Mouse (Mus musculus) CH12.LX (cell line): ENCODE data around the gene Hoxa7. TPM values are rescaled to one million over a fixed set of nuclear protein-coding genes. Genes with fewer than 3 reads are reported as not detected.

Source experiments
- DNase-seq: peaks from one replicate; pipeline ENCODE4 v3.0.0-alpha.2; 2013; ENCODE audit errors: extremely low read depth
- H3K27ac ChIP-seq: 2 replicates; pipeline ENCODE4 v1.5.1; 2012; ENCODE audit warnings: low read depth, mild to moderate bottlenecking, control low read depth, moderate library complexity; ENCODE audit not compliant: insufficient read depth
- H3K27me3 ChIP-seq: replicated peaks from 2 replicates; pipeline ENCODE3; 2012; ENCODE audit warnings: inconsistent platforms
- H3K36me3 ChIP-seq, 2 experiments: replicated peaks in 1 of 2; 2 replicates each; pipeline versions ENCODE3 to v1.6.1; 2012; ENCODE audit warnings: inconsistent platforms in 1 of 2, low read length in 1 of 2, mild to moderate bottlenecking in 1 of 2, mixed read lengths in 1 of 2, moderate library complexity in 1 of 2; ENCODE audit not compliant: control insufficient read depth in 1 of 2, insufficient read depth in 1 of 2
- H3K4me1 ChIP-seq, 2 experiments: 2 replicates each; pipeline ENCODE4 v1.6.1; 2012; ENCODE audit warnings: inconsistent platforms in 1 of 2, moderate library complexity in 1 of 2; ENCODE audit not compliant: insufficient read depth in 2 of 2, control insufficient read depth in 1 of 2
- H3K4me2 ChIP-seq: 2 replicates; pipeline ENCODE4 v1.6.1; 2012; ENCODE audit warnings: low read depth, mild to moderate bottlenecking, control low read depth; ENCODE audit not compliant: poor library complexity, insufficient read depth, severe bottlenecking
- H3K4me3 ChIP-seq, 3 experiments: fragments of 150-350 bp in 1 of 3; sonication (generic) in 1 of 3; replicated peaks in 1 of 3; 2 replicates each; pipeline versions ENCODE3 to v1.5.1; 2011 to 2012; ENCODE audit warnings: low read depth in 2 of 3, low read length in 2 of 3, mild to moderate bottlenecking in 2 of 3, moderate library complexity in 2 of 3, control low read depth in 1 of 3, improper control_type of control experiment in 1 of 3, inconsistent platforms in 1 of 3, mixed read lengths in 1 of 3; ENCODE audit not compliant: poor library complexity in 1 of 3
- H3K79me2 ChIP-seq: replicated peaks from 2 replicates; pipeline ENCODE4 v1.6.1; 2012; ENCODE audit warnings: mild to moderate bottlenecking, moderate library complexity; ENCODE audit not compliant: control insufficient read depth, poor library complexity, insufficient read depth, severe bottlenecking; ENCODE audit errors: extremely low read depth
- H3K9ac ChIP-seq: 2 replicates; pipeline ENCODE4 v1.6.1; 2012; ENCODE audit warnings: low read depth, mild to moderate bottlenecking, control low read depth, moderate library complexity; ENCODE audit not compliant: insufficient read depth
- H3K9me3 ChIP-seq: replicated peaks from 2 replicates; pipeline ENCODE3; 2012; ENCODE audit warnings: low read length, inconsistent platforms, mixed read lengths
- BHLHE40 ChIP-seq: IDR thresholded peaks from 2 replicates; pipeline ENCODE4 v1.6.1; 2011; ENCODE audit warnings: mild to moderate bottlenecking, low read depth, low read length, improper control_type of control experiment
- CHD1 ChIP-seq: IDR thresholded peaks from 2 replicates; pipeline ENCODE4 v1.6.1; 2012; ENCODE audit warnings: low read depth, low read length, improper control_type of control experiment, inconsistent platforms
- CHD2 ChIP-seq: IDR thresholded peaks from 2 replicates; pipeline ENCODE4 v1.6.1; 2011; ENCODE audit warnings: low read length, improper control_type of control experiment
- CTCF ChIP-seq, 2 experiments: IDR thresholded peaks in 1 of 2; conservative IDR thresholded peaks in 1 of 2; 2 replicates each; pipeline ENCODE4 v1.5.1; 2011 to 2012; ENCODE audit warnings: low read depth in 2 of 2, low read length in 2 of 2, improper control_type of control experiment in 1 of 2, inconsistent platforms in 1 of 2, mild to moderate bottlenecking in 1 of 2, moderate library complexity in 1 of 2
- E2F4 ChIP-seq: IDR thresholded peaks from 2 replicates; pipeline ENCODE4 v1.6.1; 2011; ENCODE audit warnings: low read depth, low read length, improper control_type of control experiment; ENCODE audit not compliant: insufficient replicate concordance
- ETS1 ChIP-seq: conservative IDR thresholded peaks from 2 replicates; pipeline ENCODE4 v1.6.1; 2012; ENCODE audit warnings: low read depth, mild to moderate bottlenecking, inconsistent platforms, low read length, improper control_type of control experiment, moderate library complexity
- JUN ChIP-seq: IDR thresholded peaks from 2 replicates; pipeline ENCODE4 v1.6.1; 2011; ENCODE audit warnings: low read depth, mild to moderate bottlenecking, low read length, improper control_type of control experiment, moderate library complexity; ENCODE audit not compliant: insufficient read depth
- JUND ChIP-seq: conservative IDR thresholded peaks from 2 replicates; pipeline ENCODE4 v1.6.1; 2011; ENCODE audit warnings: low read depth, low read length, improper control_type of control experiment
- MAFK ChIP-seq: IDR thresholded peaks from 2 replicates; pipeline ENCODE4 v1.6.1; 2011; ENCODE audit warnings: low read length, improper control_type of control experiment; ENCODE audit not compliant: insufficient replicate concordance
- MAX ChIP-seq: IDR thresholded peaks from 2 replicates; pipeline ENCODE4 v1.6.1; 2011; ENCODE audit warnings: low read length, improper control_type of control experiment
- MYC ChIP-seq: IDR thresholded peaks from 2 replicates; pipeline ENCODE4 v1.6.1; 2011; ENCODE audit warnings: low read depth, mild to moderate bottlenecking, improper control_type of control experiment, low read length
- NELFE ChIP-seq: IDR thresholded peaks from 2 replicates; pipeline ENCODE4 v1.6.1; 2011; ENCODE audit warnings: low read depth, low read length, improper control_type of control experiment
- NRF1 ChIP-seq: IDR thresholded peaks from 2 replicates; pipeline ENCODE4 v1.6.1; 2014; ENCODE audit warnings: low read depth, mild to moderate bottlenecking, inconsistent platforms, low read length, improper control_type of control experiment, moderate library complexity
- POLR2AphosphoS2 ChIP-seq: IDR thresholded peaks from 2 replicates; pipeline ENCODE4 v1.6.1; 2011; ENCODE audit warnings: low read depth, low read length, improper control_type of control experiment
- RAD21 ChIP-seq: IDR thresholded peaks from 2 replicates; pipeline ENCODE4 v1.6.1; 2011; ENCODE audit warnings: low read depth, mild to moderate bottlenecking, low read length, improper control_type of control experiment, moderate library complexity
- SIN3A ChIP-seq: IDR thresholded peaks from 2 replicates; pipeline ENCODE4 v1.6.1; 2012; ENCODE audit warnings: low read length, improper control_type of control experiment, inconsistent platforms
- TCF12 ChIP-seq: IDR thresholded peaks from 2 replicates; pipeline ENCODE4 v1.6.1; 2014; ENCODE audit warnings: low read depth, mild to moderate bottlenecking, inconsistent platforms, low read length, improper control_type of control experiment
- UBTF ChIP-seq: IDR thresholded peaks from 2 replicates; pipeline ENCODE4 v1.6.1; 2012; ENCODE audit warnings: low read depth, mild to moderate bottlenecking, inconsistent platforms, low read length, improper control_type of control experiment, moderate library complexity
- ZKSCAN1 ChIP-seq: IDR thresholded peaks from 2 replicates; pipeline ENCODE4 v1.6.1; 2012; ENCODE audit warnings: low read depth, inconsistent platforms, low read length, improper control_type of control experiment, borderline replicate concordance
- dilution Hi-C: fragments of 300-500 bp; cut with MboI; formaldehyde crosslinking; loops from 2 replicates; pipeline ENCODE4 v1.14.3; 2020; ENCODE audit warnings: low sequenced_read_pairs; ENCODE audit not compliant: extremely low pct_unique_long_range_greater_than_20kb, extremely low pct_ligation_motif_present
- in situ Hi-C: fragments of 300-500 bp; cut with MboI; formaldehyde crosslinking; loops from 3 replicates; pipeline ENCODE4 v1.14.3; 2019; ENCODE audit warnings: low sequenced_read_pairs, low pct_ligation_motif_present, low pct_unique_long_range_greater_than_20kb, mixed read lengths
- polyA plus RNA-seq: library from polyadenylated mRNA; unstranded; fragments of >175 nt; gene quantifications from 2 replicates; pipeline ENCODE4 v1.2.1, GENCODE M21; 2012; ENCODE audit warnings: low read depth; ENCODE audit not compliant: insufficient read length
- total RNA-seq, 2 experiments: library from RNA; depleted of rRNA; stranded (reverse); fragments of 300-350 nt in 1 of 2; fragments of >200 nt in 1 of 2; gene quantifications; 2 replicates each; pipeline ENCODE4 v1.2.3; 2012 to 2014

Hoxa7 gene
- total and polyA plus RNA-seq, 3 experiments: 1.0 to 1.4 (median 1.1) TPM

DNA sequence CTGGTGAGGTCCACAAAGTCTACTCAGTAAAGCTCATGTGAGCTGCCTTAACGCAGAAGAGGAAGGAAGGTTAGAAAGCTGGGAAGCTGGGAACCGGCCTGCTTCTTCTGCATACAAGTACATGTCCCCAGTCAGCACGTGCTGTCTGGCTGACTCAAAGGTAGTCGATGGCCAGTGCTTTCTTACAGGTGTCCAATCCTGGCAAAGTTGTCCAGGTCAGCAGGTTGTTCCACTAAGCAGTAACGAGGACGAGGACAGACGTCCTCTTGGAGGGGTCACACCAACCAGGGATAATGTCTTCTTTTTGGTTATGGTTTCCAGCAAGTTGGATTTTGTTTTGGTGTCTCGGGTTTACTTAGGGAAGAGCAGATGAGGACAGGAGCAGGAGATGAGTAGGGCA lies 31.7 kb downstream of the Hoxa7 start:
- H3K9ac ChIP-seq: no peak overlapping the region
- H3K79me2 ChIP-seq: no peaks in the 10 kb centered on the region
- H3K27ac ChIP-seq: no peak overlapping the region
- H3K4me3 ChIP-seq: no peak overlapping the region
- no peaks in the 10 kb centered on the region for H3K27me3 ChIP-seq
- TF ChIP-seq E2F4: no peak
- no peak for TF ChIP-seq TCF12
- TF ChIP-seq ETS1: no peak
- no peak for TF ChIP-seq UBTF
- TF ChIP-seq BHLHE40: no peak
- no peak for TF ChIP-seq NELFE
- TF ChIP-seq CHD2: no peak
- TF ChIP-seq CTCF (conservative IDR thresholded peaks at IDR 0.05 in 1 of 2, IDR thresholded peaks at IDR 0.05 in 1 of 2; ENCODE audit: low read depth in 2 of 2, low read length in 2 of 2): no peak
- no peak for TF ChIP-seq NRF1
- no peak for TF ChIP-seq JUN
- no peak for TF ChIP-seq SIN3A
- no peak for TF ChIP-seq MAFK
- no peak for TF ChIP-seq RAD21
- no peak for TF ChIP-seq JUND
- no peak for TF ChIP-seq MYC
- no peak for TF ChIP-seq CHD1
- peaks cover 0 to 2% of the 10 kb centered on the region in 2 experiments for H3K36me3 ChIP-seq
- in situ Hi-C loops: no loop called here
- no peak for DNase-seq
- peaks cover 0 to 13% of the 10 kb centered on the region in 2 experiments; a peak in 2 of 4 replicates for H3K4me1 ChIP-seq
- H3K4me2 ChIP-seq: no peak overlapping the region
- H3K9me3 ChIP-seq: peaks cover 5% of the 10 kb centered on the region
- dilution Hi-C loops: no loop called here

DNA sequence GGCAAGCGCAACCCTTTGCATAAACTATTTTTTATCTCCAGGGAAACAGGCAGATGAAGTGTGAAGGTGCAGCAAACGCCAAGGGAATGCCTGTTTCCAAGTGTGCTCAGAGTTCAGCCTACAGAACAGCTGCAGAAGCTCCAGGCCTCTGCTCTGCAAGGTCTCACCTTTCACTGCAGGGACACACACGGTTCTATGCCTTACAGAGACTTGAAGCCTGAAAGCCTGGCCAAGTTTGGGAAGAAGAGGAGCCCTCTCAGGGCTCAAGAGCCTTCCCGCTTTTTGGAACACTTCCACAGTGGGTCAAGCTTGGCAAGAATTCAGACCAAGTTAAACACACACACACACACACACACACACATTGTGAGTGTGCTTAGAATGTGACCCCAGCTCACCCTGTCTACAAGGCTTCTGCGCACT lies 32.5 kb downstream of the Hoxa7 start:
- no peaks in the 10 kb centered on the region for H3K79me2 ChIP-seq
- no peaks in the 10 kb centered on the region for H3K27me3 ChIP-seq
- dilution Hi-C loops: no loop called here
- TF ChIP-seq MYC (no peak), ZKSCAN1 (no peak), MAFK (no peak), BHLHE40 (no peak), POLR2AphosphoS2 (no peak), MAX (no peak), CHD1 (no peak)
- no peak overlapping the region for H3K9ac ChIP-seq
- H3K4me3 ChIP-seq: no peak overlapping the region
- no peak overlapping the region for H3K27ac ChIP-seq
- in situ Hi-C loops: no loop called here
- H3K9me3 ChIP-seq: peaks cover 5% of the 10 kb centered on the region
- DNase-seq: no peak
- no peak overlapping the region for H3K4me2 ChIP-seq
- H3K36me3 ChIP-seq: peaks cover 0 to 2% of the 10 kb centered on the region in 2 experiments
- H3K4me1 ChIP-seq: peaks cover 0 to 13% of the 10 kb centered on the region in 2 experiments; a peak in 2 of 4 replicates
